Mouse (Mus musculus): Measurements from ENCODE around the gene Plin4. TPM values are rescaled to one million over a fixed set of nuclear protein-coding genes. Genes with fewer than 3 reads are reported as not detected.
"Not testable (repeated sequence)": the region's sequence is repeated elsewhere in the genome, so short reads cannot be mapped to it uniquely, and the experiment has no call there.

The Plin4 gene
- polyA plus RNA-seq, 1 experiment: 6.2 TPM

DNA sequence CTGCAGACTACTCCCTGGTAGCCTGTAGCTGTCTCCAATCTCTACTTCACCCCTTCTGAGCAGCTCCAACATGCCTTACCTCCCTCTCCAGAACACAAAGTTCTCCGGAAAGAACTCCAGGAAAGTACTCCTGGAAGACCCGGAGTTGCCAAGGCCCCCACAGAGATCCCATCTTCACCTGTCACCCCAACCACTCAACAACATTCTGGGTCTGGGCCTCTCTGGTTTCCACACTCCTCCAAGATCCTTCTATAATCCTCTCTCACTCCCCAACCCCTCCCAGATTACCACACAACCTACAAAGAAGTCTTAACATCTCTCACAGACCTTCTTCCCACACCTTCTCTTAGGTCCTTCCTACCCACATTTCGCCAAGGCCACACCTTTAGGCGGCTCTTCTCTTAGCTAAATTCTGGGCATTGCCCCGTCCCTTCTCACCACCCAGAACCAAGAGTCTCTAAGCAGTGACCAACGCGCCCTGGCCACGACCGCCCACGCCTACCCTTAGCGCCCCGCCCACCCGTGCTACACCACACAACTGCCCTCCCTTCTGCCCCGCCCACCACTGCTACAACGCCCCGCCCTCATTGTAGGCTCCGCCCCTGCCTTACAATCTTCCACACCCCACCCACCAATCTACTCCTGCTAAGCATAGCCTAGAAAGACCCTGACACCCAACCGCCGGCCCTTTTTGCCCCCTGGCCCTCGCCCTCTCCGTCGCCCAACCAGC, 35.3 kb downstream of the Plin4 start:
- no peak for TF ChIP-seq POLR2A (IDR thresholded peaks at IDR 0.05; ENCODE audit: low read depth, low read length)
- TF ChIP-seq CTCF (IDR thresholded peaks at IDR 0.05; ENCODE audit: extremely low read depth, insufficient read length, insufficient replicate concordance, low read depth, low read length): no peak
- 8% methylated on average over 22 of the region's 22 CpGs for WGBS
- Histone ChIP-seq H3K36me3 (ENCODE audit: control insufficient read depth, insufficient read depth, low read length) (peaks cover 36% of the 10 kb centered on the region), H3K27me3 (ENCODE audit: control insufficient read depth, insufficient read depth, low read length) (no peaks in the 10 kb centered on the region), H3K4me3 (ENCODE audit: low read depth, low read length) (peak overlapping the region; percentile 99), H3K27ac (ENCODE audit: insufficient read depth, low read depth, low read length) (peak overlapping the region; percentile 99), H3K4me1 (ENCODE audit: control insufficient read depth, insufficient read depth, insufficient read length, low read length) (peaks cover 10% of the 10 kb centered on the region)

DNA sequence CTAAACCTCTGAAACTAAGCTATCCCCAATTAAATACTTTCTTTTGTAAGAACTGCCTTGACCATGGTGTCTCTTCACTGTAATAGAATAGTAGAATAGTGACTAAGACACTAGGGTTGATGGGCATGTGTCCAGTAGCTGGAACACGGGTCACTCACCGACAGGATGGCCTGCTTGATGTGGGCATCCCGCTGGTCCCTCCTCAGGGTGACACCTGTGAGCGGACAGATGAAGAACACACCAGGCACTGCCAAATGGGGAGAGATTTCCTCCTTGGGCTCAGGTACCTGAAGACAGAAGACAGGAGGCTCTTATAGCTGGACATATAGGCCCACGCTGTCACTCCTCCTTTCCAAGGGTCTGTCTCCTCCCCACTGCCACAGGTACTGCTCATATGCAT, 37.4 kb downstream of the Plin4 start:
- TF ChIP-seq POLR2A (IDR thresholded peaks at IDR 0.05; ENCODE audit: low read depth, low read length) (no peak), CTCF (IDR thresholded peaks at IDR 0.05; ENCODE audit: extremely low read depth, insufficient read length, insufficient replicate concordance, low read depth, low read length) (no peak)
- no peak overlapping the region for H3K4me3 ChIP-seq (ENCODE audit: low read depth, low read length)
- H3K36me3 ChIP-seq (ENCODE audit: control insufficient read depth, insufficient read depth, low read length): peaks cover 55% of the 10 kb centered on the region
- H3K4me1 ChIP-seq (ENCODE audit: control insufficient read depth, insufficient read depth, insufficient read length, low read length): peaks cover 10% of the 10 kb centered on the region; the same call in 1 of the 2 replicates
- 86% methylated on average over 5 of the region's 5 CpGs for WGBS
- H3K27me3 ChIP-seq (ENCODE audit: control insufficient read depth, insufficient read depth, low read length): no peaks in the 10 kb centered on the region
- no peak overlapping the region for H3K27ac ChIP-seq (ENCODE audit: insufficient read depth, low read depth, low read length)

DNA sequence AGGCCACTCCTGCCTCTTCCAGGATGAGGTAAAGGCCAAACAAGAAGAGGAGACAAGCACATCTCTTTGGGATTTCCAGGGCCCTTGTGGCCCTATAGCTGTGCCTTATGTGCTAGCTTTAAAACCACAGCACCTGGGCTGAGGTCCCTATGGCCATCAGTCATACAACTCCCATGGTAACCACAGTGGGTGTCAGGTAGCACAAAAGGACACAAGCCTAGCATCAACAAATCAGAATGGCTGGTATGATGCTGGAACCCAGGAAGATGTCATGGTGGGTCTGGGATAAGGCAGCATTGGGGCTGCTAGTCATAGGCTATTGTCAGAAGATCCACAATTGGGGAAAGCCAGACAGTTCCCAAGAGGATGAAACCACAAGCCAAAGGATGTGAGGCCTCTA, 38.5 kb downstream of the Plin4 start:
- Histone ChIP-seq H3K4me1 (ENCODE audit: control insufficient read depth, insufficient read depth, insufficient read length, low read length) (peaks cover 10% of the 10 kb centered on the region; the same call in 1 of the 2 replicates), H3K4me3 (ENCODE audit: low read depth, low read length) (no peak overlapping the region), H3K27ac (ENCODE audit: insufficient read depth, low read depth, low read length) (no peak overlapping the region), H3K36me3 (ENCODE audit: control insufficient read depth, insufficient read depth, low read length) (peaks cover 60% of the 10 kb centered on the region), H3K27me3 (ENCODE audit: control insufficient read depth, insufficient read depth, low read length) (no peaks in the 10 kb centered on the region)
- no peak for TF ChIP-seq POLR2A (IDR thresholded peaks at IDR 0.05; ENCODE audit: low read depth, low read length)
- no peak for TF ChIP-seq CTCF (IDR thresholded peaks at IDR 0.05; ENCODE audit: extremely low read depth, insufficient read length, insufficient replicate concordance, low read depth, low read length)

DNA sequence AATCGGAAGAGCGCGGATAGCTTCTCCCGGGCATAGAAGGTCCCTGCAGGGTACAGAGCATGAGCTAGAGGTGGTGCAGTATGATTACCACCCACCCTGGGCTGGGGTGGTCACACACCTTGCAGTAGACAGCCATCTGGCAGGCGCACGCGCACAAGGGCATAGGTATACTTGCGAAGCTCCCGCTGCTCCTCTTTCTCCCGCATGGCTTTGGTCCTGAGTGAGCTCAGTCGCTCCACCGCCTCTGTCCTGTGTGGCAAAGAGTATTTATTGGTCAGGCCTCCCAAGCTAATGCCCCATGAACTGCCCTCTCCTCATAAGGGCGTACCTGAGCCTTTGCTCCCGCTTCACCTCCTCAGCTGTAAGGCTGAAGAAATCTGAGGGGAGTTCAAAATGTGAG, 40.5 kb downstream of the Plin4 start:
- H3K4me1 ChIP-seq (ENCODE audit: control insufficient read depth, insufficient read depth, insufficient read length, low read length): peaks cover 3% of the 10 kb centered on the region; the same call in 1 of the 2 replicates
- H3K4me3 ChIP-seq (ENCODE audit: low read depth, low read length): no peak overlapping the region
- H3K36me3 ChIP-seq (ENCODE audit: control insufficient read depth, insufficient read depth, low read length): peaks cover 62% of the 10 kb centered on the region
- H3K27ac ChIP-seq (ENCODE audit: insufficient read depth, low read depth, low read length): no peak overlapping the region
- TF ChIP-seq POLR2A (IDR thresholded peaks at IDR 0.05; ENCODE audit: low read depth, low read length) (no peak), CTCF (IDR thresholded peaks at IDR 0.05; ENCODE audit: extremely low read depth, insufficient read length, insufficient replicate concordance, low read depth, low read length) (no peak)
- no peaks in the 10 kb centered on the region for H3K27me3 ChIP-seq (ENCODE audit: control insufficient read depth, insufficient read depth, low read length)
- WGBS: 95% methylated on average over 14 of the region's 14 CpGs

DNA sequence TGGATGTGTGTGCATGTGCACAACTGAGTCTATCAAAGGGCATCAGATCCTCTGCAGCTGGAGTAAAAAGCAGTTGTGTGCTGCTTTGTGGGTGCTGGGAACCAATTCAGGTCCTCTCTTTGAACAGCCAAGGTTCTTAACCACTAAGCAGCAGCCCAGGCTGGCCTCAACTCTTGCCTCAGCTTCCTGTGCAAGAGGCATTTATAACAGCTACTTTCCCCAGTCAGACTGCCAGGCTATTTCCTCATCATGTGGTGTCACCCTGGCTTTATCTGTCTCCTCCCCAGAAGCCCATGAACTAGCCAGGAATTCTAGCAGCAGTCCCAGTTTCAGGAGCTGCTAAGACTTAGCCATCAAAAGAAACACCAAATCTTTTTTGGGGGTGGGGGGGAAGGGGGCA, 43.2 kb downstream of the Plin4 start:
- Histone ChIP-seq H3K36me3 (ENCODE audit: control insufficient read depth, insufficient read depth, low read length) (peaks cover 57% of the 10 kb centered on the region), H3K4me3 (ENCODE audit: low read depth, low read length) (no peak overlapping the region), H3K4me1 (ENCODE audit: control insufficient read depth, insufficient read depth, insufficient read length, low read length) (no peaks in the 10 kb centered on the region), H3K27me3 (ENCODE audit: control insufficient read depth, insufficient read depth, low read length) (no peaks in the 10 kb centered on the region), H3K27ac (ENCODE audit: insufficient read depth, low read depth, low read length) (no peak overlapping the region)
- TF ChIP-seq CTCF (IDR thresholded peaks at IDR 0.05; ENCODE audit: extremely low read depth, insufficient read length, insufficient replicate concordance, low read depth, low read length) (no peak), POLR2A (IDR thresholded peaks at IDR 0.05; ENCODE audit: low read depth, low read length) (no peak)

DNA sequence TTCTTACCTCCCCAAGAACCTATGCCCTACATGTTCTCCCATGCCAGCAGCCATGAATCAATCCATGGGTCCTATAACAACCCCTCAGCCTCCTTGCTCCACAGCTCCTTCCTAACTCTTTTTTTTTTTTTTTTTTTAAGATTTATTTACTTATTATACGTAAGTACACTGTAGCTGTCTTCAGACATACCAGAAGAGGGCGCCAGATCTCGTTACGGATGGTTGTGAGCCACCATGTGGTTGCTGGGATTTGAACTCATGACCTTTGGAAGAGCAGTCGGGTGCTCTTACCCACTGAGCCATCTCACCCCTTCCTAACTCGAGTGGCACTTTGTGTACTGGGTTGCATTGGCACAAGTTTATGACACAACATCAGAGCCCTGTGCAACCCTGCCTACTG, 43.9 kb downstream of the Plin4 start:
- 73% methylated on average over 6 of the region's 6 CpGs for WGBS
- not testable (repeated sequence) for H3K4me1 ChIP-seq (ENCODE audit: control insufficient read depth, insufficient read depth, insufficient read length, low read length); H3K27ac ChIP-seq (ENCODE audit: insufficient read depth, low read depth, low read length); H3K4me3 ChIP-seq (ENCODE audit: low read depth, low read length); H3K27me3 ChIP-seq (ENCODE audit: control insufficient read depth, insufficient read depth, low read length)
- H3K36me3 ChIP-seq (ENCODE audit: control insufficient read depth, insufficient read depth, low read length): peaks cover 49% of the 10 kb centered on the region

DNA sequence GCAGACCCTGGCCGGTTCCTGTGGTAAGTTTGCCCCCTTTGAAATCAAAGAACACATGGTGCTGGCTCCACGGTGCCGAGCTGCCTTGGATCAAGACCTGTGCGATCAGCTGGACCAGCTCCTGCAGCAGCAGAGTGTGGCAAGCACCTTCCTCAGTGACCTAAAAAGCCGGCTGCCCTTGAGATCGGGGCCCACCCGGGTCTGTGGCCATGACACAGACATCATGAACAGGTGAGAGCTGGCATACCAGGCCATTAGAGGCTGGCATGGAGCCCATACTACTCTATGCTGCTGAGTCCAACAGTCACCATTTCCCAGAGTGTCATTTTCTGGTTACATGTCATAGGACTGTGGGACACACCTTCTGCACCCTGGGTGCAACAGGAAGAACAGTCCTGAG, 47.5 kb downstream of the Plin4 start:
- Histone ChIP-seq H3K36me3 (ENCODE audit: control insufficient read depth, insufficient read depth, low read length) (peaks cover 22% of the 10 kb centered on the region), H3K27me3 (ENCODE audit: control insufficient read depth, insufficient read depth, low read length) (no peaks in the 10 kb centered on the region), H3K4me1 (ENCODE audit: control insufficient read depth, insufficient read depth, insufficient read length, low read length) (no peaks in the 10 kb centered on the region), H3K4me3 (ENCODE audit: low read depth, low read length) (no peak overlapping the region), H3K27ac (ENCODE audit: insufficient read depth, low read depth, low read length) (no peak overlapping the region)
- TF ChIP-seq CTCF (IDR thresholded peaks at IDR 0.05; ENCODE audit: extremely low read depth, insufficient read length, insufficient replicate concordance, low read depth, low read length): no peak
- 83% methylated on average over 7 of the region's 7 CpGs for WGBS

Measured in small intestine, adult 2 months (tissue).